Mouse (Mus musculus) forebrain, embryonic 12.5 days (tissue): ENCODE data around the gene Mtx2. TPM values are rescaled to one million over a fixed set of nuclear protein-coding genes. Genes with fewer than 3 reads are reported as not detected.

ENCODE experiments used
- ATAC-seq: fragments of 200-750 bp; cut with Nextera tagmentation; 2 replicates; pipeline ENCODE4 v1.8.0; 2017; ENCODE audit warnings: moderate TSS enrichment; ENCODE audit not compliant: low FRiP score
- H3K27ac ChIP-seq: fragments of 300-500 bp; sonication (generic); 2 replicates; pipeline ENCODE4 v1.5.1; 2016; ENCODE audit warnings: mild to moderate bottlenecking
- H3K27me3 ChIP-seq: fragments of 300-500 bp; sonication (generic); 2 replicates; pipeline ENCODE4 v1.6.1; 2016; ENCODE audit warnings: mild to moderate bottlenecking
- H3K36me3 ChIP-seq: fragments of 300-500 bp; sonication (generic); replicated peaks from 2 replicates; pipeline ENCODE4 v1.6.1; 2016; ENCODE audit warnings: mild to moderate bottlenecking
- H3K4me1 ChIP-seq: fragments of 300-500 bp; sonication (generic); 2 replicates; pipeline ENCODE4 v1.6.1; 2016
- H3K4me2 ChIP-seq: fragments of 300-500 bp; sonication (generic); 2 replicates; pipeline ENCODE4 v1.6.1; 2016; ENCODE audit warnings: mild to moderate bottlenecking, moderate library complexity
- H3K4me3 ChIP-seq: fragments of 300-500 bp; sonication (generic); replicated peaks from 2 replicates; pipeline ENCODE4 v1.5.1; 2016; ENCODE audit warnings: mild to moderate bottlenecking
- H3K9ac ChIP-seq: fragments of 300-500 bp; sonication (generic); 2 replicates; pipeline ENCODE4 v1.6.1; 2016; ENCODE audit warnings: mild to moderate bottlenecking
- H3K9me3 ChIP-seq: fragments of 300-500 bp; sonication (generic); 2 replicates; pipeline ENCODE4 v1.6.1; 2016
- WGBS: fragments of 180-500 bp; shearing (Covaris S2); methylation state at CpG from one replicate; pipeline ENCODE4 v1.1.7; 2016; 5-methylcytosine and 5-hydroxymethylcytosine counted together
- polyA plus RNA-seq: library from polyadenylated mRNA; unstranded; fragments of >200 nt; fragmentation: Nextera tagmentation; extraction: Ambion mirVana; gene quantifications from 2 replicates; pipeline ENCODE4 v1.2.1, GENCODE M21; 2016

Mtx2 gene
- polyA plus RNA-seq, 1 experiment from 2014 or later, result 120 TPM

- no peak overlapping the region for H3K4me3 ChIP-seq
- 91% methylated on average over 9 of the region's 9 CpGs for WGBS
- H3K27me3 ChIP-seq, result no peaks in the 10 kb centered on the region
- H3K4me2 ChIP-seq, result no peak overlapping the region
- H3K36me3 ChIP-seq, result peaks cover 16% of the 10 kb centered on the region; the same call in 1 of the 2 replicates
- no peak for ATAC-seq
- no peaks in the 10 kb centered on the region for H3K4me1 ChIP-seq
- H3K9ac ChIP-seq, result no peak overlapping the region
- no peaks in the 10 kb centered on the region for H3K9me3 ChIP-seq
- no peak overlapping the region for H3K27ac ChIP-seq
Observed at GRCm38 (mm10) chr2:74874043-74874442, 48.4 kb downstream of the Mtx2 start.

GRCm38 (mm10) chr2:74884357-74884756 is 58.8 kb downstream of the Mtx2 start:
- H3K9ac ChIP-seq, result no peak overlapping the region
- H3K9me3 ChIP-seq, result no peaks in the 10 kb centered on the region
- no peak overlapping the region for H3K4me3 ChIP-seq
- no peaks in the 10 kb centered on the region for H3K4me1 ChIP-seq
- H3K27me3 ChIP-seq, result no peaks in the 10 kb centered on the region
- no peak overlapping the region for H3K4me2 ChIP-seq
- H3K36me3 ChIP-seq, result no peaks in the 10 kb centered on the region
- no peak for ATAC-seq
- H3K27ac ChIP-seq, result no peak overlapping the region
- WGBS, result 90% methylated on average over 9 of the region's 9 CpGs

- no peaks in the 10 kb centered on the region for H3K36me3 ChIP-seq
- H3K9me3 ChIP-seq, result no peaks in the 10 kb centered on the region
- ATAC-seq, result no peak
- WGBS, result 84% methylated on average over 5 of the region's 5 CpGs
- no peak overlapping the region for H3K4me3 ChIP-seq
- peaks cover 2% of the 10 kb centered on the region; the same call in 1 of the 2 replicates for H3K4me1 ChIP-seq
- no peak overlapping the region for H3K9ac ChIP-seq
- no peaks in the 10 kb centered on the region for H3K27me3 ChIP-seq
- H3K4me2 ChIP-seq, result no peak overlapping the region
- no peak overlapping the region for H3K27ac ChIP-seq
Observed at GRCm38 (mm10) chr2:74891868-74892267, 66.3 kb downstream of the Mtx2 start.

- no peak overlapping the region for H3K4me2 ChIP-seq
- no peak for ATAC-seq
- peaks cover 2% of the 10 kb centered on the region; the same call in 1 of the 2 replicates for H3K4me1 ChIP-seq
- H3K27me3 ChIP-seq, result no peaks in the 10 kb centered on the region
- H3K36me3 ChIP-seq, result no peaks in the 10 kb centered on the region
- H3K27ac ChIP-seq, result no peak overlapping the region
- no peaks in the 10 kb centered on the region for H3K9me3 ChIP-seq
- 56% methylated on average over 7 of the region's 7 CpGs for WGBS
- H3K9ac ChIP-seq, result no peak overlapping the region
- H3K4me3 ChIP-seq, result no peak overlapping the region
Observed at GRCm38 (mm10) chr2:74892881-74893615, 67.4 kb downstream of the Mtx2 start.

GRCm38 (mm10) chr2:74894061-74894460 is 68.5 kb downstream of the Mtx2 start:
- H3K36me3 ChIP-seq, result no peaks in the 10 kb centered on the region
- H3K4me1 ChIP-seq, result peaks cover 2% of the 10 kb centered on the region; the same call in 1 of the 2 replicates
- no peak overlapping the region for H3K4me3 ChIP-seq
- ATAC-seq, result no peak
- H3K27ac ChIP-seq, result no peak overlapping the region
- no peaks in the 10 kb centered on the region for H3K9me3 ChIP-seq
- WGBS, result 72% methylated on average over 2 of the region's 2 CpGs
- no peaks in the 10 kb centered on the region for H3K27me3 ChIP-seq
- no peak overlapping the region for H3K4me2 ChIP-seq
- H3K9ac ChIP-seq, result no peak overlapping the region

GRCm38 (mm10) chr2:74899973-74900372 is 74.4 kb downstream of the Mtx2 start:
- no peak for ATAC-seq
- H3K36me3 ChIP-seq, result no peaks in the 10 kb centered on the region

GRCm38 (mm10) chr2:74901764-74902295 is 76.2 kb downstream of the Mtx2 start:
- WGBS, result 65% methylated on average over 3 of the region's 3 CpGs
- no peaks in the 10 kb centered on the region for H3K9me3 ChIP-seq
- no peak overlapping the region for H3K4me2 ChIP-seq
- no peak overlapping the region for H3K9ac ChIP-seq
- ATAC-seq, result no peak
- H3K4me3 ChIP-seq, result no peak overlapping the region
- H3K27me3 ChIP-seq, result no peaks in the 10 kb centered on the region
- no peak overlapping the region for H3K27ac ChIP-seq
- H3K36me3 ChIP-seq, result no peaks in the 10 kb centered on the region
- H3K4me1 ChIP-seq, result peaks cover 2% of the 10 kb centered on the region

More at GRCm38 (mm10) chr2:74899973-74900372, 74.4 kb downstream of the Mtx2 start:
- 17% methylated on average over 5 of the region's 5 CpGs for WGBS
- H3K9ac ChIP-seq, result no peak overlapping the region
- H3K4me2 ChIP-seq, result no peak overlapping the region
- no peaks in the 10 kb centered on the region for H3K27me3 ChIP-seq
- no peaks in the 10 kb centered on the region for H3K9me3 ChIP-seq
- H3K27ac ChIP-seq, result no peak overlapping the region
- no peak overlapping the region for H3K4me3 ChIP-seq
- peaks cover 2% of the 10 kb centered on the region for H3K4me1 ChIP-seq

GRCm38 (mm10) chr2:74907368-74908291 is 82.0 kb downstream of the Mtx2 start:
- Histone ChIP-seq H3K4me2 (peak overlapping the region; percentile 29), H3K9ac (no peak overlapping the region), H3K4me1 (peaks cover 9% of the 10 kb centered on the region), H3K27ac (no peak overlapping the region), H3K4me3 (no peak overlapping the region), H3K9me3 (no peaks in the 10 kb centered on the region), H3K36me3 (no peaks in the 10 kb centered on the region), H3K27me3 (no peaks in the 10 kb centered on the region)
- 47% methylated on average over 19 of the region's 19 CpGs for WGBS
- ATAC-seq, result no peak

GRCm38 (mm10) chr2:74912031-74912430 is 86.4 kb downstream of the Mtx2 start:
- no peak overlapping the region for H3K27ac ChIP-seq
- no peak overlapping the region for H3K4me3 ChIP-seq
- no peak for ATAC-seq
- H3K27me3 ChIP-seq, result no peaks in the 10 kb centered on the region
- WGBS, result 84% methylated on average over 7 of the region's 7 CpGs
- no peak overlapping the region for H3K4me2 ChIP-seq
- H3K9me3 ChIP-seq, result no peaks in the 10 kb centered on the region
- no peaks in the 10 kb centered on the region for H3K36me3 ChIP-seq
- H3K9ac ChIP-seq, result no peak overlapping the region
- H3K4me1 ChIP-seq, result peaks cover 9% of the 10 kb centered on the region

- Histone ChIP-seq H3K9me3 (no peaks in the 10 kb centered on the region), H3K4me2 (no peak overlapping the region), H3K27ac (no peak overlapping the region), H3K36me3 (no peaks in the 10 kb centered on the region), H3K4me3 (no peak overlapping the region), H3K4me1 (no peaks in the 10 kb centered on the region), H3K27me3 (no peaks in the 10 kb centered on the region), H3K9ac (no peak overlapping the region)
- WGBS, result 74% methylated on average over 9 of the region's 9 CpGs
- no peak for ATAC-seq
Observed at GRCm38 (mm10) chr2:74917880-74918537, 92.4 kb downstream of the Mtx2 start.

- H3K27me3 ChIP-seq, result no peaks in the 10 kb centered on the region
- H3K27ac ChIP-seq, result no peak overlapping the region
- ATAC-seq, result no peak
- no peak overlapping the region for H3K9ac ChIP-seq
- no peak overlapping the region for H3K4me3 ChIP-seq
- no peaks in the 10 kb centered on the region for H3K36me3 ChIP-seq
- no peaks in the 10 kb centered on the region for H3K9me3 ChIP-seq
- H3K4me1 ChIP-seq, result no peaks in the 10 kb centered on the region
- whole genome bisulfite sequencing, result 89% methylated on average over 22 of the region's 22 CpGs
- H3K4me2 ChIP-seq, result no peak overlapping the region
Observed at GRCm38 (mm10) chr2:74925968-74926814, 100.6 kb downstream of the Mtx2 start.
